Mouse (Mus musculus): ENCODE measurements at regions not wholly inside any gene's neighbourhood (a gene's known extent, or its start where the extent isn't known, plus 50 kb on each side); places are given as distances from the start of the nearest gene placed in this dataset.
A peak's percentile ranks its signal among the peaks of the same experiment; 100 is the strongest.

- DNase-seq (ENCODE audit: low spot score): peak; percentile 15
These were observed 126.4 kb downstream of the Rpl10l start for GRCm38 (mm10) chr12:66157630-66158292.

- no peak for DNase-seq (ENCODE audit: low spot score)
These were observed 127.1 kb downstream of the Rpl10l start for GRCm38 (mm10) chr12:66156980-66157629.

GRCm38 (mm10) chr12:66130909-66131308, 153.3 kb downstream of the Rpl10l start:
- peak; percentile 35 for DNase-seq (ENCODE audit: low spot score)

- DNase-seq (ENCODE audit: low spot score): no peak
These were observed 164.6 kb downstream of the Rpl10l start for GRCm38 (mm10) chr12:66119565-66119964.

- no peak for DNase-seq (ENCODE audit: low spot score)
These were observed 193.3 kb downstream of the Rpl10l start for GRCm38 (mm10) chr12:66090806-66091447.

- no peak for DNase-seq (ENCODE audit: low spot score)
These were observed 223.9 kb downstream of the Rpl10l start for GRCm38 (mm10) chr12:66060326-66060725.

GRCm38 (mm10) chr12:66055206-66055605, 229.0 kb downstream of the Rpl10l start:
- DNase-seq (ENCODE audit: low spot score): no peak

GRCm38 (mm10) chr12:66048936-66049335, 235.3 kb downstream of the Rpl10l start:
- DNase-seq (ENCODE audit: low spot score): no peak

GRCm38 (mm10) chr12:66036281-66036680, 247.9 kb downstream of the Rpl10l start:
- no peak for DNase-seq (ENCODE audit: low spot score)

- DNase-seq (ENCODE audit: low spot score): no peak
These were observed 256.7 kb downstream of the Rpl10l start for GRCm38 (mm10) chr12:66027535-66027934.

- DNase-seq (ENCODE audit: low spot score): no peak
These were observed 271.5 kb downstream of the Rpl10l start for GRCm38 (mm10) chr12:66012706-66013105.

Measured in embryo, embryonic 10.5 days (tissue).